Mouse (Mus musculus): Measurements from ENCODE around the gene Inava. TPM values are rescaled to one million over a fixed set of nuclear protein-coding genes. Genes with fewer than 3 reads are reported as not detected.

Gene Inava
- polyA plus RNA-seq, 1 experiment, result 8.2 TPM

DNA sequence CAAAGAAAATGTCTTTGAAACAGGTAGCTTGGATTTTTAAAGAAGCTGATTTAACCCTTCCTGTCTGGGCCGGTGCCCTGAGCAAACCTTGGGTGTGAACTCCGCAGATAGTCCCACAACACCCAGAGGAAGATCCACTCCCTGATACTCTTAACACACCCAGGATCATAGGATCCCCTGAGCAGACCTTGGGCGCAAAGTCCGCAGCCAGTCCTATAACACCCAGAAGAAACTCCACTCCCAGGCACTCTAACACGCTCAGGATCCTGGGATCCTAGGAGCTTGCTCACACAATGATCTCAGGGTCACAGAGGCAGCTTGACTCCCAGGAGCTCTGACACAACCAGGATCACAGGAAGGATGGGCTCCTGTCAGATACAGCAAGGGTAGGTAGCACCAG lies 44.0 kb downstream of the Inava start:
- TF ChIP-seq POLR2A (IDR thresholded peaks at IDR 0.05; ENCODE audit: borderline replicate concordance, extremely low read depth, insufficient read depth, insufficient read length, poor library complexity, severe bottlenecking) (no peak), CTCF (IDR thresholded peaks at IDR 0.05; ENCODE audit: borderline replicate concordance, extremely low read depth, insufficient read depth, insufficient read length) (no peak)
- no peak for DNase-seq (ENCODE audit: low read depth)

DNA sequence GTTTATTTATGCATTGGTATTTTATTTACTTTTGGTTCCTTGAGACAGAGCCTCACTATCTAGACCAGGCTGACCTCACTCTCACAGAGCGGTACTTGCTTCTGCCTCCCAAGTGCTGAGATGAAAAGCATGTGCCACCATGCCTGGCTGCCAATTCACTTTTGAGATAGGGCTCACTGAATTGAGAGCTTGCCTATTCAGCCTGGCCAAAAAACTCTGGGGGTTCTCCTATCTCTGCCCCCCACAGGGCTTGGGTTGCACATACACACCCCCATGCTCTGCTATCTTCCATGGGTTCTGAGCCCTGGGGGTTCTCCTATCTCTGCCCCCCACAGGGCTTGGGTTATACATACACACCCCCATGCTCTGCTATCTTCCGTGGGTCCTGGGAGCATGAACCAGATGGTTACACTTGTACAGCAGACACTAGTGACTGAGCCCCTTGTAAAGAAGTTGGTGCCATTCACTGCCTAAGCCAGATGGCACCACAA lies 54.5 kb downstream of the Inava start:
- TF ChIP-seq POLR2A (IDR thresholded peaks at IDR 0.05; ENCODE audit: borderline replicate concordance, extremely low read depth, insufficient read depth, insufficient read length, poor library complexity, severe bottlenecking), result no peak
- no peak for TF ChIP-seq CTCF (IDR thresholded peaks at IDR 0.05; ENCODE audit: borderline replicate concordance, extremely low read depth, insufficient read depth, insufficient read length)
- DNase-seq (ENCODE audit: low read depth), result peak; percentile 53

DNA sequence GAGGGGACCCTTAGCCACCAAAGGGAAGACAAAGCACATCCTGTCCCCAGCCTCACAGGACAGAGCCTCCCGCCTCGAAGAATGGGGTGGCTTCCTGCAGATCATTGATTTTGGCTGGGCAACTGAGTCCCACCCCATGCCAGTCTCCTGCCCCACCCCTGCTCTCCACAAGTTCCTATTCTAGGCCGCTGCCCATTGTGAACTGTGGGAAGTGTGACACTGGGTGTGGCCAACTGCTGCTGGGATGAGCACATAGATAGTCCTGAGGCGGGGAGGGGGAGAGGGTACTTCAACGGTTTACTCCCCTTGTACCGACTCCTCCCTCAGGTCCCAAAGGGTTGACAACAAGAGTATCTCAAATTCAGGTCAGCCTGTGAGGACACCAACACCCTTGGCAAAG lies 55.3 kb downstream of the Inava start:
- peak; percentile 3 for DNase-seq (ENCODE audit: low read depth)
- TF ChIP-seq CTCF (IDR thresholded peaks at IDR 0.05; ENCODE audit: borderline replicate concordance, extremely low read depth, insufficient read depth, insufficient read length), result no peak
- no peak for TF ChIP-seq POLR2A (IDR thresholded peaks at IDR 0.05; ENCODE audit: borderline replicate concordance, extremely low read depth, insufficient read depth, insufficient read length, poor library complexity, severe bottlenecking)

DNA sequence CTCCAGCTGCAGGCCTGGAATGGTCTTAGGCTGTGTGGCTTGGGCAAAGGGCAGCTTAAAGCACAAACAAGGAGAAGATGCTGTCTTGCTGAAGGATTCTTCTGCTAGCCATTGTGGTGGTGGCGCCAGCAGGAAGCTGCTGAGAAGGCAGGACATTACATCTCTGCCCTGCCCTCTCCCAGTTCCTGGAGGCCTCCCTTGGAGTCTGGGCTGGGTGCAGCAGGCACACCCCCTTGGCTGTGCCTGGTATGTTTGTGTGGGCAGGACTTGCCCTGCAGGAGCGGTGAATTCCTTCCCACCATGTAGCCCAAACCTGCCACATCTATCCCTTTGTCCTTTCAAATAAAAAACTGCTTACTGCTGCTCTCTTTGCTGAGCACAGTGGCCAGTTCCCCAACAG lies 57.0 kb downstream of the Inava start:
- no peak for DNase-seq (ENCODE audit: low read depth)
- TF ChIP-seq CTCF (IDR thresholded peaks at IDR 0.05; ENCODE audit: borderline replicate concordance, extremely low read depth, insufficient read depth, insufficient read length) (no peak), POLR2A (IDR thresholded peaks at IDR 0.05; ENCODE audit: borderline replicate concordance, extremely low read depth, insufficient read depth, insufficient read length, poor library complexity, severe bottlenecking) (no peak)

DNA sequence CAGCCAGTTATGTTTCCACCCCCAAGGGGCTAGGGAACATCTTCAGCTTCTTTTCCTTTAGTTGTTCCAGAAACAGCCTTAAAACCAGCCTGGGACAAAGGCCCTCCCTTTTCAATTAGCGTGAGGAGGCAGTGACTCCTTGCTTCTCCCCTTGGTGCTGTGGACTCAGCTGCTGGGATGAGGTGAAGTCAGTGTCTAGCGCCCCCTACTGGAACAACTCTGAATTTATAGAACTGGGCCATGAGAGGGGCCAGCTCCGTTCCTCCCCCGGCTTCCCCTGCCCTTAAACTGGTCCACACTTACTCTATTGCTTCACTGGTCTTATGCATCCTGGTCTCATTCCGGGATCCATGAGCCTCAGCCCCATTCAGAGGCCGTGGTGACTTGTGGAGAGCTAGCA lies 58.9 kb downstream of the Inava start:
- TF ChIP-seq POLR2A (IDR thresholded peaks at IDR 0.05; ENCODE audit: borderline replicate concordance, extremely low read depth, insufficient read depth, insufficient read length, poor library complexity, severe bottlenecking) (no peak), CTCF (IDR thresholded peaks at IDR 0.05; ENCODE audit: borderline replicate concordance, extremely low read depth, insufficient read depth, insufficient read length) (peak; percentile 81)
- peak; percentile 63 for DNase-seq (ENCODE audit: low read depth)

DNA sequence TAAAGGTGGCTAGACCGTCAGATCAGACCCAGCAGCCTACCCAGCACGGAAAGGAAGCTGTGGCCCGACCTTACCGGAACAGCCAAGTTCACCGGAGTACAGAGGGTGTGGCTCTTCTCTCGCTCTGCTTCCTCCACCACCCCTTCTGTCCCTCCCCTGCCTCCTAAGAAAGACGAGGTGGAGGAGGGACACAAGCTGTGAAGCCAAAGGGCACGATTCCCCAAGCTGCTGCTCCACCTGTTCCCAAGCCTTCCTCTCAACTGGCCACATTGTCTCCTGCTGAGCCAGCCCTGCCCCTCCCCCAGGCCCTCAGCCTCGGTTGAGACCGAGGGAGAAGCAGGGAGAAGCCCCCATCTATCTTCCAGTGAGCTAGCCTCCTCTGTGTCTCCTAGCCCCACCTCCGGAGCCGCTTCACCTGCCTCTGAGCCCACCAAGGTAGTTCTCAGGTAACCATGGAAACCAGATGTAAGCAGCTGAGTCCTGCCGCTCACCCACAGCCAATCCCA lies 59.9 kb downstream of the Inava start:
- DNase-seq (ENCODE audit: low read depth), result peak; percentile 55

DNA sequence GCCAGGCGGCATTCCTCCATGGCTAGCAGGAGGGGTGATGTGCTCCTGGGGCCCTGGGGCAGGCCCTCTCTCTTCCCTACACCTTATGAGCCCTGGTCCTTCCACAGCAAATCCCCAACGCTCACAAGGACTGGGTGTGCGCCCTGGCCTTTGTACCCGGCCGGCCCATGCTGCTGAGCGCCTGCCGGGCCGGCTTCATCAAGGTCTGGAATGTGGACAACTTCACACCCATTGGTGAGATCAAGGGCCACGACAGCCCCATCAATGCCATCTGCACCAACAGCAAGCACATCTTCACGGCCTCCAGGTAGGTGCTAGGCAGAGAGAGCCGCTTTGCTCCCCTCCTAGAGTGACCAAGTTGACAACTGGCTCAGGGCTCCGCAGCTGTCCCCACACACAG lies 61.4 kb downstream of the Inava start:
- no peak for DNase-seq (ENCODE audit: low read depth)
- TF ChIP-seq POLR2A (IDR thresholded peaks at IDR 0.05; ENCODE audit: borderline replicate concordance, extremely low read depth, insufficient read depth, insufficient read length, poor library complexity, severe bottlenecking), result no peak
- no peak for TF ChIP-seq CTCF (IDR thresholded peaks at IDR 0.05; ENCODE audit: borderline replicate concordance, extremely low read depth, insufficient read depth, insufficient read length)

More for the DNA sequence above, 59.9 kb downstream of the Inava start:
- no peak for TF ChIP-seq CTCF (IDR thresholded peaks at IDR 0.05; ENCODE audit: borderline replicate concordance, extremely low read depth, insufficient read depth, insufficient read length)
- TF ChIP-seq POLR2A (IDR thresholded peaks at IDR 0.05; ENCODE audit: borderline replicate concordance, extremely low read depth, insufficient read depth, insufficient read length, poor library complexity, severe bottlenecking), result no peak

DNA sequence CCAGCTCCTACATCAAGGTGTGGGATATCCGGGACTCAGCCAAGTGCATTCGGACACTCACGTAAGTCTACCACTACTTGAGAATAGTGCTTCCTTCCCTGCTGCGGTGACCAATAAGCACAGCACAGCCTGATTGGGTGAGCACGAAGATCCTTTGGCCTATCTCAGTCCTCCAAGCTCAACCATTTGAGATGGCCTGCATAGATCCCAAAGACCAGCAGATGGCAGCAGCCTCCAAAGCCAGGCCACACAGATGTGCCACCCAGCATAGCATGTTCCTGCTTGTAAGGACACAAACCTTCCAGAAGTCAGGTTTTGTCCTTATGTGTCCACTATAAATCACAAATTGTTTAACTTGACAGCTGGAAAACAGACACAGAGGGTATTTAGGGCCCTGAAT lies 64.0 kb downstream of the Inava start:
- peak; percentile 93 for DNase-seq (ENCODE audit: low read depth)
- TF ChIP-seq POLR2A (IDR thresholded peaks at IDR 0.05; ENCODE audit: borderline replicate concordance, extremely low read depth, insufficient read depth, insufficient read length, poor library complexity, severe bottlenecking) (no peak), CTCF (IDR thresholded peaks at IDR 0.05; ENCODE audit: borderline replicate concordance, extremely low read depth, insufficient read depth, insufficient read length) (peak; percentile 95)

DNA sequence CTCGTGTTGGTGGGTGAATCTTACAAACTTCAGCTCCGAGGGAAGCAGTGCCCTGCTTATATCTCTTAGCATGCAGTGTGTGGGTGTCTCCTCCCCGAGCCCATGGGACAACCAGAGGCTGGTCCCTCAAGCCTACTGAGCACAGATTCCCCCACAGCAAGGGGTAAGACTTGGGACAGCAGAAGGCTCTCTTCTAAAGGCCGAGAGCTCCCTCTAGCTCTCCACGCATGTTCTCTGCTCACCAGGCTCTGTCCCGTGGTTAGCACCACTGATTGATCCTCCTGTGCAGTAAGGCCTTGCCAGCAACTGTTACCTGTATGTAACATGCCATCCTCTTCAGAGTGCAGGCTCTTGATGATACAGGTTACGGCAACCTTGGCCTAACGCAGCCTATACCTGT lies 66.4 kb downstream of the Inava start:
- peak; percentile 43 for DNase-seq (ENCODE audit: low read depth)
- TF ChIP-seq CTCF (IDR thresholded peaks at IDR 0.05; ENCODE audit: borderline replicate concordance, extremely low read depth, insufficient read depth, insufficient read length), result 0 out of 2 replicates have a peak, but pooled peaks have one; percentile 25
- TF ChIP-seq POLR2A (IDR thresholded peaks at IDR 0.05; ENCODE audit: borderline replicate concordance, extremely low read depth, insufficient read depth, insufficient read length, poor library complexity, severe bottlenecking), result no peak

DNA sequence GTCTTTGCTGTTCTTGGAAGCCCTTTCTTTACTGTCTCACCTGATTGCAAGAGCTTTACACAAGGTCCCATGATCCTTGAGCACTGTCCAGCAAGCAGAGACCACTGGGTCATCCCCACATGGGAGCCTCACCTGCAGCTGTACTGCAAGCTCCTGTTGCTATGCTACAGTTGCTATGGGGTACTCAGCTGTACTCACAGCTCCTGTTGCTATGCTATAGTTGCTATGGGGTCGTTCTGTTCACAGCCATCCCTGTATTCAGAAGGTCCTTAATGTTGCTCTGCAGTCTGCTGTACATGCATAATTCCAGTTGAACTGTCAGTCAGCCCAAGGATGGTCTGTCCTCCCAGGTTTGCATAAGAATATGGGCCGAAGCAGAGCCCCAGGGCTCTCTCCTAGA lies 68.6 kb downstream of the Inava start:
- no peak for TF ChIP-seq POLR2A (IDR thresholded peaks at IDR 0.05; ENCODE audit: borderline replicate concordance, extremely low read depth, insufficient read depth, insufficient read length, poor library complexity, severe bottlenecking)
- peak; percentile 59 for DNase-seq (ENCODE audit: low read depth)

Other genes with a start within 250 kb of the Inava start
- gene Igfn1, start 227.9 kb downstream of the Inava start, polyA plus RNA-seq (2012; rRNA removed), result 0.04 and 0.11 TPM in 2 replicates
- 132 and 152 TPM in 2 replicates for gene Tmem9, start 226.1 kb downstream of the Inava start, polyA plus RNA-seq (2012; rRNA removed)
- 0.15 and 0.30 TPM in 2 replicates for gene Ascl5, start 183.5 kb downstream of the Inava start, polyA plus RNA-seq (2012; rRNA removed)
- 0.40 and 0.74 TPM in 2 replicates for gene Cacna1s, start 181.5 kb downstream of the Inava start, polyA plus RNA-seq (2012; rRNA removed)
- 140 and 182 TPM in 2 replicates for gene Kif21b, start 102.9 kb downstream of the Inava start, polyA plus RNA-seq (2012; rRNA removed)
- gene Mroh3, start 21.4 kb downstream of the Inava start, polyA plus RNA-seq (2012; rRNA removed), result 0.50 and 0.77 TPM in 2 replicates
- gene Gpr25, start 26.6 kb upstream of the Inava start, polyA plus RNA-seq (2012; rRNA removed), result 2.7 and 3.6 TPM in 2 replicates
- 38.1 and 65.6 TPM in 2 replicates for gene Camsap2, start 111.8 kb upstream of the Inava start, polyA plus RNA-seq (2012; rRNA removed)
- 9.1 and 11.0 TPM in 2 replicates for gene Ddx59, start 181.0 kb upstream of the Inava start, polyA plus RNA-seq (2012; rRNA removed)
- 2.0 and 3.3 TPM in 2 replicates for gene Kif14, start 232.1 kb upstream of the Inava start, polyA plus RNA-seq (2012; rRNA removed)